Mouse (Mus musculus) gastrocnemius, adult 8-10 months (tissue): ENCODE results near the gene Fli1. TPM values are rescaled to one million over a fixed set of nuclear protein-coding genes. Genes with fewer than 3 reads are reported as not detected.

ENCODE experiments used
- DNase-seq, 2 experiments: peaks; one replicate each; pipeline ENCODE4 v3.0.0; 2022; ENCODE audit warnings: low spot score in 2 of 2
- total RNA-seq, 4 experiments: library from RNA; stranded (reverse); gene quantifications; 2 replicates each; pipeline ENCODE4 v1.2.4; 2022

Fli1 gene
- total RNA-seq, 4 experiments from 2014 or later: 4.3 to 9.0 (median 5.6) TPM

DNA sequence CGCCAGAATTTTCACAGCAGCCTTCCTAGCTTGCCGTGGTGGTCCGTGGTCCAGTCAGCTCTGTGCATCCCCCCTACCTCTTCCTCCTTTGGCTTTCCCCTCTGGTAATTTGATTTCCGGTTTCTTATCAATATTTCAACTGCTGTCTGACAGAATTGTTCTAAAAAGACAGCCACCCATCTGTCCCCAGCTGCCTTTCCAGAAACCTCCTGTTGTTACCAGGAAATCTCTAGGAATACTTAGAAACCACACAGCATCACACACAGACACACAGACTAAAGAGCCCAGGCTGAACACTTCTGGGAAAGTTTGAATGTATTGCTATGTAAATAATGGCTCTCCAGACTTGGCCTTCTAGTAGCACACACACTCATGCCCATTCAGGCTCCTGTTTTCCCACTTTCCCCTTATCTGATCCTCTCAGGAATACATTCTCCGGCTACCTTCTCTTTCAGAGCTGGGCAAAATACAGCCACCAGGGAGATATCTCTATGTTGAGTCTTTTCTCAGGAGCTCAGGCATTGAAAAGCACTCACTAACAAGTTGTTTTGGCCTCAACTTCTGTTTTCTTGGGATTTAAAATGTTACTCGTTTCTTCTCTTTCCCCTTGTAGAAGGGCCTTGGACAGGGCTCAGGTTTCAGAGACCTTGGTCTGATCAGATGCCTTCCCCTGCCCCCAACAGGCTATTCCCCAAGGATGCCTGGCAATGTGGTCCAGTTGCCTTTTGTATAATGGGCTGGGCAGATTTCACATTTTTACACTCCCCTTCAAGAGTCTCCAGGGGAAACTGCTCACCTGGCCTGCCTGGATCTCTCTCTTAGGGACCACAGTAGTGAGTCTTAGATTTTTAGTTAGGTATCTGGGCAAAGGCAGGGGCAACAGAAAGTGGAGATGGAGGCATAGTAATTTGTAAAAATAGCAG is 7.1 kb upstream of the Fli1 start:
- no peak for DNase-seq

DNA sequence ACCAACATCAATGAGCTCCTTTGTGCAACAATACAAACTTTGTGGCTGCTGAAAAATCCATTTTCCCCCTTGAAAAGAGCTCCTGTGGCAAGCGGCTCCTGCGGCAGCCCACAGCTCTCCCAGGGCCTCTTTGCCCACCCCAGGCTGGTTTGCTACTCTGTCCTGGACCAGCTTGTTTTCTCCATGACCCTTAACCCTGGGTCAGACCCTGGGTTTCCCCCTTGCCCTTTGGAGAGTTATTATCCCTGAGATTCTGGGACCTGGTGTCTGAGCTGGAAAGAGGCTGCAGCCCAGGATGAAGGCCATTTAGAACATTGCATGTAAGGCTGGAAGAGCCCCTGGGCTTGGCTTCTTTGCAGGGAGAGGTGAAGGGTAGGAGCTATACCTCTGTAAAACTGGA is 4.1 kb upstream of the Fli1 start:
- no peak for DNase-seq

DNA sequence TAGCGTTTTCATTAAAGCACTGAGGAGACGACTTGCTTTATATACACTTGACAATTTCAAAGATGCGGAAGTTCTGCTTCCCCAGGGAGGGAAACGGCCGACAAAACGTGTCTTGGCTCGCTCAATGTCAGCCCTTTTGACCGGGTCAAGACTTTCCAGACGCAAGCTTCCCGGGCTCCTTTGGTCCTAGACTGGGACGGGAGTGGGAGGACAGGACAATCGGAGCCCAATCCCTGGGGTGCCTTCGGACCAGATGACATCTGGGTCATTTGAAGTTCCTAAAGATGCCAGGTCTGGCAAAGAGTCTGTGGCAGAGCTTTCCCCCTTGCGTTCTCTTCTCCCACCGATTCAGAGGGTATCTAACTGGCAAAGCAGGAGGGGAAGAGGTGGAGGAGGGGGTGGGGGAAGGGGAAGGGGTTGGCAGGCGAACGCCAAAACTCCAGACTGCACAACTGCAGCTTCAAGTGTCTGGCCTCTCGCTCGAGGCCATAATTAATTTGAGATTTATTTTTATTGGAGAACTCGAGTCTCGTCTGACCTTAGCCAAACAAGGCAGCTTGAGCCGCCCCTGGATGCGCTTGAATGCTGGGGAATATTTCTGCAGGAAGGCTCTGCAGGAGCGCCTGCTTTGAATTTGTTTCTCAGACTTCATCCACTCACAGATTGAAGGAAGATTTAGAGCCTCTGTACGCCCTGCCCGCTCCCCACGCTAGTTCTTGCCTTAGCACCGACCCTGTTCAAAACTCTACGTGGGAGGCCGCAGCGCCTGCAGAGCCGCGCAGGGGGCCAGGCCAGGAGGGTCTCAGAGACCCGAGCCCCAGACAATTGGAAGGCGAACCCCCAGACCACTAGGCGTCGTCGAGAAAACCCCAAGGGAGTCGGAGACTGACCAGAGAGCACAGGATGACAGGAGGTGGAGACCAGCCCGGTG is 2.3 kb upstream of the Fli1 start:
- DNase-seq: no peak

DNA sequence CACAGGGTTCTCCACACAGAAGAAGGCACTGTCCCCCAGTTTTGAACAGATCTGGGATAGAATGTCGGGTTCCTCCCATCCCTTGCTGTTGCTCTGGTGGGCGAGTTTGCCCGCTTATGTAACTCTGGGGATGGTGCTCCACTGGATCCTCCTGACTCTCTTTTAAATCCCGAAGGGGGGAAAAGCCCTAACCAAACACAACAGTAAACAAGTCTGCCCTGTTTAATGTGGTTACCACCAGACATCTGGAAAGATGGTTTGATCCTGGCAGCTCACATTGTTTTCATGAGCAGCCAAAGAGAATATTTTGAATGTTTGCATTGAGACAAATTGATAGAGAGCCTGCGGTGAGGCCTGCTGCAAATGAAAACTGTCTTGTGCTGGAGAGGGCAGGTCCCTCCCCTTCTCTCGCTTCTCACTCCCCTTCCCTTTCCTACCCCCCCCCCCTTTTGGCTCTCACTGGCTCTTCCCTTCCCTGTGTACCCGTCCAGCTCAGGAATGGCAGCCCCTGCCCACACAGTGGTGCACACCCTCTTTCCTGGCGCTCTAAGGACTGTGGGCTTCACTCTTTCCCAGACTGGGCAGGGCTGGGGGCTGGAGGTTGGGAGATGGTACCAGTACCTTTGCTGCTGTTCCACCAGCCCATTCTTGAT is 1.4 kb upstream of the Fli1 start:
- DNase-seq: no peak

DNA sequence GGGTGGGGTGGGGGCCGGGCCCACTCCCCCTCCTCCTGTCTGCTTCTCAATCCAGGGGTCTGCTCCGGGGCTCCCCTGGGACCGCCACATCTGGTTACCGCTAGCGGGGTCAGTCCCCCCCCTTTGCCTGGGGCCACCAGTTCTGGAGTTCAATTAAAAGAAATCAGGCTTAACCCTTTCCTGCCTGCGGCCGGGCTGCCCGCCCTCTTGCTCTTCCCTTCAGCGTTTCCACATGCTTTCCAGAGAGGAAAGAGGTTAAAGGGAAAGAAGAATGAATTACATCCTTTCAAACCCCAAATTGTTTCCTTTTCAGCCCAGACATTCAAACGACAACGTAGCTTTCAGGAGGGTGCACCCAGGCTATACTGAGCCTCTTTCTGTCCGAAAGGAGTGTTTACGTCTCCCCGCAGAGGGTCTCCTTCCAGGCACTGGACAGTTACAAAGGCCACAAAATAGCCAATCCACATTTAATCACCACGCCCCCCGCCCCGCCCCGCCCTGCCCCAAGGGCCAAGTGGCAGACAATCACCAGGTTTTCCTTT is 450 bp upstream of the Fli1 start:
- no peak for DNase-seq

DNA sequence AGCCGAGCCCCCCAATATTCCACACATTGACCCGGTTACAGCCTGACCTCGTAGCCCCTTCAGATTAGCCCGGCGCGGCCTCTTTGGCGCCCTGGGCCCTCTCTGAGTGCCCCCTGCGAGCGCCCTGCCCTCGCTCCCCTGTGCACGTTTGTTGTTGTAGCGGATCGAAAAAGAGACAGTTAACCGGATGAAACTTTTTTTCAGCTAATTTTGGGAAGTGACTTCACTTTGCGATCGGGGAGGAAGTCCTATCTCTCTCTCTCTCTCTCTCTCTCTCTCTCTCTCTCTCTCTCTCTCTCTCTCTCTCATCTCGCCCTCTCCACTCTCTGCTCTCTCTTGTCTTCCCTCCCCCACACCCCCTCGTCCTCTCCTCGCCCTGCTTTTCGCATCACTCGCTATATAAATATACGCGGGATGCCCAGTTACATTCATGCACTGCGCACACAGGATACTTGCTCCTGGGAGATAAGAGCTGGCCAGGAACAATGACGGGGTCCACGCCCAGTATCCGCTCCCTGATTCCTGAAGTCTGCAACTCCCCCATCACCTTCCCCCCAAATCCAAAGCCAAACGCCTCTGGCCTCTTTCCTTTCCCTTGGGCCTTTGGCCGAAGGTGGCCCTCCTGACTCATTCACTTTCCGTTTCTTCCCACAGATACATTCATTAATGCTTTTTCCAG is 1.3 kb downstream of the Fli1 start:
- no peak for DNase-seq

DNA sequence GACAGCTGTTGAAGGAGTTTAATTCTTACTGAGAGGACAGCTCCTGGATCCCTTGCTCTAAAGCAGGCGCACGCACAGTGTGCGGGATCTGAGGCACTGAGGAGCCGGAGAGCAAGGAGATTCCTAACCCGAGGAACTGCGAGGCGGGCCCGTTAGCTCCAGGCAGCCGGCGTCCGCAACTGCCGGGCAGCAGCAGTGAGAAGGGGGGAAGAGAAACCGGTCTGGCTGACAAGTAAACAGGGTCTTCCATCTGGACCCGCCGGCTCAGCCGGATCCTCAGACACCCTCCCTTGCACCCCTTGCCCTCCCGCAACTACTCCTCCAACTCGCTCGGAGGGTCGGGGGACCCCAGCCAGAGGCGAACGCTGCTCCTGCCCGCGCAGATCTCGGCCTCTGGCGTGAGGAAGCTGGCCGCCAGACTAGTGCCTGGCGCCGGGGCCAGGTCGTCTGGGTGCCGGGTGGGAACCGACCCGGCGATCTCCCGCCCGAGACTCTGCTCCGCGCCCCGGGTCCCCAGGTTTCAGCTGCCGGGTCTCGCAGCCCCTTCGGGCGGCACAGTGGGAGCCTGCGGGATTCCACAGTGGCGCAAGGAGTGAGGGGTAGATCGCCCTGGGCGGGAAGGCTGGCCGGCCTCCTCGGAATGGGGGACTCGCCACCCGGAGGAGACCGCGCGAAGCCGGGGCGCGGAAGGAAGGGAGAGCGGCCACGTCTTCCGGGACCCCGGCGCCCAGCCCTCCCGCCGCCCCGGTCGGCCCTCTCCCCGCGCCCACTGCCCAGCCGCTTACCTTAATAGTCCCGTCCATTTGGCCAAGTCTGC is 2.0 kb downstream of the Fli1 start:
- no peak for DNase-seq

DNA sequence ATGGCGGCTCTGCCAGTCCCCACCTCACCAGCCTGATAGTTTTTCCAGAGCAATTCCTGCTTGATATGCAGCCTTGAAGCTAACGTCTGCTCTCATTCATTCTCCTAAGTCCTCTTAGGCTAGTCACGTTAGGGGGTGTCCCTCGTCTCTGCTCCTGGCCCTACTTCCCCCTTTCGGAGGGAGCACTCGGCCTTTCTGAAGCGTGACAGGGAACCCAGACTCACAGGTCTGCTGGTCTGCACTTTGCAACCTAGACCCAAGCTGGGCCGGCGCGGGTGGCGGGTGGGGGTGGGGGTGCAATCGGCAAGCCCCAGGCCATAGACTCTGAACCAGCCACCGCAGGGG is 2.6 kb downstream of the Fli1 start:
- no peak for DNase-seq

DNA sequence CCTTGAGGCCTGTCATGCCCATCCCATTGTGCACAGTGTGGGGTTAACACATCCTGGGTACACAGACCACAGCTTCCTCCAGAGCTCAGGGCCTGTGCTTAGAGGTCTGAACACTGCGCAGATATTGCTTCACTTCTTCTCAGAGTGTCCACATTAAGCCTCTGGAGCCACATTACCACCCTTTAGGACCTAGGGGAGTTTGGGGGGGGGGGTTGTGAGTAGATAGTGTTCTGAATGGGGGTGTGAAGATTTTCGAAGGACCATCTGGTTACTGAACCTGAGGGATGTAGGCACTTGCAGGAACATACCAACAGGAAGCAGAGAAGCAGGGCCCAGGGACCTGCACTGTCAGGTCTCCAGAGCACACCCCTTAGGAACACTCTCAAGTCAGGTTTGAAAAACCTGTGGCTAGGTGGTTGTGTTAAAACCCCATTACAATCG is 3.3 kb downstream of the Fli1 start:
- no peak for DNase-seq

DNA sequence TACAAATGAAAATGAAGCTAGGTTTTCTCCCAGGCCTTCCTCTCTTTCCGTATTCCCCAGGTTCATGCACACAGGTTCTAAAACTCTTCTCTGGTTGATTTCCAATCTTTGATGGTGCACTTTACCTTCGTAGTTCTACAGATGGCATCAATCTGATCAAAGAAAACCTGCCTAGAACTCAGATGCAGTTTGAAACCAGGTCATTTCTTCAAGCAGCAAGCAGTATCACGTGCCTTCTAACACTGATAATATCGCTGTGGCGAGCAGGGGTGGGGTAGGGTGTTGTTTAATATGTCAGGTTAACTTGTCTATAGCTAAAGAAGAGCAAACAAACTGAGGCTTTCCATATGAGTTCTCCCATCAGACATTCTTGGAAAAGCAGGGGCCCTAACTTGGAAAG is 4.5 kb downstream of the Fli1 start:
- DNase-seq: no peak

DNA sequence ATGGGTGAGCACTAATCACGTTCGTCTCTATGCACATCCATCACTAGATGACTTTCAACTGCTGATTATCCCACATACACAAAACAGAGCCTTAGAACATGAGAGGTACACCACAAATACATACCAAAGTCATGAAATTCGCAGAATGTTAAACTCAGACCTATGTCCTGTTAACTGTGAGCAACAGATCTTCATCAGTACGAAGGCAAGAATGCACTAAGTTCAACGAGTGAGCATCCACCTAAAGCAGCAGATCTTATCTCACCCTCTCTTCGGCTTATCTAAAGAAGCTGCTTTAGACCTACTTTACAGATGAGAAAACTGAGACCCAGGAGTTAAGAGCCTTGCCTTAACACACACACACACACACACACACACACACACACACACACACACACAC is 5.0 kb downstream of the Fli1 start:
- DNase-seq: no peak

DNA sequence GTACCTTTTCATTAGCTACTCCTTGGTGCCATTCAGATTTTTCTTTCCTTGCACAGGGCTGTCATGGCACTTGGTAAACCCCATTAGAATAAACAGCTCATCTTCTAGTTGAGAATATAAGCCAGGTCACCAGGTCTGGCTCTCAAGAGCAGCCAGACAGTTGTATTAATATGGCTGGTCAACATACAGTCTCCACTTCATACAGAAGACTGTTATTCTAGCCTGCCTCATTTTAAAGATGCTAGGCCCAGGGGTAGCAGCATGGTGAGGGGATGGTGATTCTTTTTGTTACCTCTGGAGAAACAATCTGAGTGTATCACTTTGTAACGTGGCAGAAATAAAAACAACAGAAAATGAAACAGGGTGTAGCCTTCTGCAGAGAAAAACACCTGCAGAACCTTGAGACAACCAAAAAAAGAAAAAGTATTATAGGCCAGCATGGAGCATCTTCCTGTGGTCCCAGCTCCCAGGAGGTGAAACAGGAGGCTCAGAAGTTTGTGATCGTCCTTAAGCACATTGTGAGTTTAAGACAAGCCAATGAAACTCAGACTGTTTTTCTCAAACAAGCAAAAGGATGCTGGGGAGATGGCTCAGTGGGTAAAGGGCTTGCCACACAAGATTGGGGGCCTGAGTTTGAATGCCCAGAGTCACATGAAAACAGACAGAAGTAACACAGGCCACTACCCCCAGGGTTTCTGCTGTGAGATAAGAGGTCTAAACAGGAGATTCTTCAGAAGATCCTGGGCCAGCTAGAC is 7.3 kb downstream of the Fli1 start:
- DNase-seq: no peak

DNA sequence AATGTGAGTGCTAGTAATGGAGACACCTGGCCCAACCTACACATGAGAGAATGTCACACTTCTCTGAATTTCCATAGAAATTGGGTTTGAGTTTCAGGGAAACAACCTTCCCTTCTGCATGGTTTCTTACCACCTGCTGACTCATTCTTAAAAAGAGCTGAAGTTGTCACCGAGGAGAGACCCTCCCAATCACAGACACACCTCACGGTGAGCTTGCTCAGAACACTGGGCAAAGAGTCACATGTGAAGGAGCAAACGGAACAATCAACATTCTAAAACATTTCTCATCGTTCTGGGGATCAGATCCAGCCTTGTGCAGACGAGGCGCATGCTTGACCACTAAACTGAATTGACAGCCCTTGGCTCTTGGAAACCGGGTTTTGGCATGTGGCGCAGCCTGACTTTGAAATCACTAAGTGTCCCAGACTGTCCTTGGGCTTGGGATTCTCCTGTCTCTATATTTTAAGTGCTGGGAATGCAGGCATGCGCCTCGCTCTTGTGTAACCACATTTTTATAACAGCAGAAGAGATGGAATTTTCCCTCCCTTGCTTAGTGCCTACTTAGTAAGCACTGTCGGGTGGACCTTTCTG is 8.5 kb downstream of the Fli1 start:
- DNase-seq: no peak

DNA sequence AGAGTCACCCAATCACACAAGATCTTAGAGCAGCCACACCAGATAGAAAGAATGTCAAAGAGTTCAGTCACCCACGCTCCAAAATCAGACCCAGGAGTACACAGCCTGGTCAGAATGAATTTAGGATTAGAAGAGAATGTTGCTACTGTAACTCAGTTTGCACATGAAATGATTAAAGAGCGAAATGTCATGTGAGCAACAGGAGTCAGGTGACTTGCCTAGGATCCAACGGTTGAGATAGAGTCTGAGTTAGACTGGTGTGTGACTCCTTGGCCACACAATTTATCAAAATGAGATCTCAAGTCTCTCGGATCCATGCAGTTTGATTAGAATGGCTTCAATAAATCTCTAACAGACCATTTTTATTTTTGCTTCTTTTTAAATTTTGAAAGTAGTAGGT is 11.1 kb downstream of the Fli1 start:
- DNase-seq: no peak

DNA sequence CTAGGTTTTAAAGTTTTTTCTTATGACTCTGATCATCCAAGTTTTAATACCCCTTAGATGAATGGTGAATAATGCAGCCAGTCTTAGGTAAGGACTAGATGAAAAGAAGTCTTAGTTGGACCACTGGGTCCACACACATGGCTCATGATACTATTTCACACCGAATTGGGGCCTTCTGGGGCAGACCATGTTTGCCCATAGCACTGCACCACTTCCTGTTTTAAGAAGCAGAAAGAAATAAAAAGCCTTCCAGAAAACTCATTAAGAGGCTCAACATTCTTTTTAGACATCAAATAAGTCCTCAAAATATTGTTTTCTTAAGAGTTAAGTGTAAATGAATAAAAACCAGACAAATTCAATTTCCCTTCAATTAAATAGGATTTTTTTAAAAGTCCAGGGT is 11.7 kb downstream of the Fli1 start:
- DNase-seq: no peak

DNA sequence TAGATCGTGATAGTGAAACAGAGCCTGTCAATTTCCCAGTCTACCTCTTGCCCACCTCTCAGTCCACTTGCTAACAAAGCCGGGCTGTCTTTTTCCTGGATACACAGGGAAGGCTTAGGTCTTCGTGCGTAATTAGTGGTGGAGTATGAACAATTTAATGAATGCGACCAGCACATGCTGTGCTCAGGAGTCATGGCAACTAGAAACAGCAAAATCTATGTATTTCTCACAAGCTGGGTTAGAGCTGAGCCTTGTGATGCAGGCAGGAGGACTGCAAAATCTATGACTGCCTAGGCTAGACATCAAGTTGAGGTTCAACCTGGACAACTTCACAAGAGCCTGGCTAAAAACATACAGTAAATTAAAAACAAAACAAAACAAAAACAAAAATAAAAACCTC is 12.5 kb downstream of the Fli1 start:
- no peak for DNase-seq

DNA sequence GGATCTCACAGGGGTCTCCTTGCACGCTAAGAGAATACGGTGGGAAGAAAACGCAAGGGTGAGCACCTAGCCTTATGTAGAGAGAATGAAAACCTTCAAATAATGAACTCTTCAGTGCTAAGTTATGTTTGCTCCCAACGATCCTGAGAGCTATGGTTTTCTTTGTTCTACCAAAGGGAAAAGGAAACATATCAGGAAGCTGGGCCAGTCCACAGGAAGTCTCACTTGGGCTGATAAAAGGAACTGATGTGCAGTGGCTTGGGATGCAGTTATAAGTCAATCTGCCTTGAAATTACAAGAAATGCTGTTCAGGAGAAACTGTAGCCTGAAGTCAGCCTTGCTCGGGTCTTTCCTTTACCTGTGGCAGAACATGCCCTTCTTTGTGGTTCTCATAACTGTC is 13.1 kb downstream of the Fli1 start:
- no peak for DNase-seq

DNA sequence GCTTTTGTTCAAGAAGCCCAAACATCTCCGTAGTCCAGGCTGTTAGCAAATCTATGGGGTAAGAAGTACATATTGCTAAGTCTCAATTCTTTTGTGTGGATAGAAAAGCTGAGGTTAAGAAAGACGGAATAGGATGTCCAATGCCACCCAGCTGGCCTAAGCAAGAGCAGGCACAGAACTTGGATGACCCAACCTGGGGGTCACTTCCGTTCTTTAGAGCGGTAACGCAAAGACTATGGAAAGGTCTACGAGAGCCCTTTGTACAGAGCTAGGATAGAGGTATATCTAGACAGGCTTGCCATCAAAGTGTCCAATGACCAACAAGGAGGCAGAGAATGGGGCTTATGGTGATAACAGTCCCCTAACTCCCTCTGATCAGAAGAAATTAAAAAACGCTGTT is 15.3 kb downstream of the Fli1 start:
- DNase-seq: no peak

DNA sequence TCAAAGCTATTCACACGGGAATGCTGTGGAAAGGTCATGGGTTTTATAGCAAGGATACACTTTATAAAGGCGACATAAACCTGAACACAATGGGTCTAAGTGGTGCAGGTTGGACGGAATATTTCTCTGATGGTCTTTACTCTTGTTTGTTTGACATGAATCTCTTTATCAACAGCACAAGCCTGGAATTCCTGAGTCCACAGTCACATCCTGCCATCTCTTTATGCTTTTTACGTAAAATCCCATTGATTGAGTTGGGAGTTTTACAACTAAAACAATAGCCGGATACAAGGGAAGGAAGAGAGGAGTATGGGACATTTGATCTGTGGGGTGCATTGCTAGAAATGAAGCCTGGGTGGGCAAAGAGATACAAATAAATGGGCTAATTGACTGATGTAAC is 16.9 kb downstream of the Fli1 start:
- no peak for DNase-seq
